Mouse (Mus musculus): ENCODE measurements at regions not wholly inside any gene's neighbourhood (a gene's known extent, or its start where the extent isn't known, plus 50 kb on each side); places are given as distances from the start of the nearest gene placed in this dataset.

GRCm38 (mm10) chr4:45713046-45713706, 85.6 kb upstream of the Aldh1b1 start:
- no peak for DNase-seq (ENCODE audit: low spot score in 2 of 2)

DNA sequence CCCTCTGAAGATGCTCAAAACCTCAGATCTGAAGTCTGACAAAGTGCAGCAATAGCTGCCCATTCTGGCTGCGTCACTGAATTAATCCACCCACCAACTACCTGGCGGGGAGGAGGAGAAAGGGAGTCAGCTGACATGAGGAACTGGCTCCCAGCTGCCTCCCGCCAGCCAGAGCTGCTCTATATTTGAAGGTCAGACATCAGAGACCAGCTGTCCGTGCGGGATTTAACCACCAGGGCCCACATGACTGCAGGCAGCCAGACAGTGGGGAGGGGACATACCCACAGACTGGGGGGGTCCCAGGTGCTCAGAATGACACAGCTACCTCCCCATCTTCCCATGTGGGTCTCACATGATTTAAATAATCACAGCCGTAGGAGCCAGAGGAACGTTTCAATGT, 94.8 kb upstream of the Aldh1b1 start:
- no peak for DNase-seq (ENCODE audit: low spot score in 2 of 2)

DNA sequence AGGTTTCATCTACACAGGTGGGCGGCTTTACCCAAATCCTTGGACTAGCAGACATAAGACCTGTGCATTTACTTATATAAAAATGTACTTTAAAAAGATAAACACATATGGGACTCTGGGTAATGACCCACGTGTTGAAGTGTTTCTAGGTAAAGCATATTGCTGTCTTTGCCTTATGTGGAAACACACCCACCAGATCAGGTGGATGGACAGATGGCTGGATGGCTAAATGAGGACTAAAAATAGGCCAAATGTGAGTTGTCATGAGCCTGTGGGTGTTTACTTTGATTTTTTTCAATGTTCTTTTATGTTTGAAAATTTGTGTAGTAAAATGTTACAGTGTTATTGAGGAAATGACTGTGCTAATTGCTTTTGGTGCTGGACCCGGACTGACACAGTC, 99.2 kb upstream of the Aldh1b1 start:
- no peak for DNase-seq (ENCODE audit: low spot score in 2 of 2)

DNA sequence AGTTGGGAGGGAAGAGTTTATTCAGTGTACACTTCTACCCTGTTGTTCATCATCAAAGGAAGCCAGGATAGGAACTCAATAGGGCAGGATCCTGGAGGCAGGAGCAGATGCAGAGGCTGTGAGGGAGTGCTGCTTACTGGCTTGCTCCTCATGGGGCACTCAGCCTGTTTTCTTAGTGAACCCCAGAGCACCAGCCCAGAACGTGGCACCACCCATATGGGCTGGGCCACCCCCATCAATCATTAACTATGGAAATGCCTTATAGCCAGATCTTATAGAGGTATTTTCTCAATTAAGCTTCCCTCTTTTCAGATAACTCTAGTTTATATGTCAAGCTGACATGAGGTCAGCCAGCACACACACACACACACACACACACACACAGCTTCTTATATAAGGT, 103.6 kb upstream of the Aldh1b1 start:
- DNase-seq (ENCODE audit: low spot score in 2 of 2): no peak

DNA sequence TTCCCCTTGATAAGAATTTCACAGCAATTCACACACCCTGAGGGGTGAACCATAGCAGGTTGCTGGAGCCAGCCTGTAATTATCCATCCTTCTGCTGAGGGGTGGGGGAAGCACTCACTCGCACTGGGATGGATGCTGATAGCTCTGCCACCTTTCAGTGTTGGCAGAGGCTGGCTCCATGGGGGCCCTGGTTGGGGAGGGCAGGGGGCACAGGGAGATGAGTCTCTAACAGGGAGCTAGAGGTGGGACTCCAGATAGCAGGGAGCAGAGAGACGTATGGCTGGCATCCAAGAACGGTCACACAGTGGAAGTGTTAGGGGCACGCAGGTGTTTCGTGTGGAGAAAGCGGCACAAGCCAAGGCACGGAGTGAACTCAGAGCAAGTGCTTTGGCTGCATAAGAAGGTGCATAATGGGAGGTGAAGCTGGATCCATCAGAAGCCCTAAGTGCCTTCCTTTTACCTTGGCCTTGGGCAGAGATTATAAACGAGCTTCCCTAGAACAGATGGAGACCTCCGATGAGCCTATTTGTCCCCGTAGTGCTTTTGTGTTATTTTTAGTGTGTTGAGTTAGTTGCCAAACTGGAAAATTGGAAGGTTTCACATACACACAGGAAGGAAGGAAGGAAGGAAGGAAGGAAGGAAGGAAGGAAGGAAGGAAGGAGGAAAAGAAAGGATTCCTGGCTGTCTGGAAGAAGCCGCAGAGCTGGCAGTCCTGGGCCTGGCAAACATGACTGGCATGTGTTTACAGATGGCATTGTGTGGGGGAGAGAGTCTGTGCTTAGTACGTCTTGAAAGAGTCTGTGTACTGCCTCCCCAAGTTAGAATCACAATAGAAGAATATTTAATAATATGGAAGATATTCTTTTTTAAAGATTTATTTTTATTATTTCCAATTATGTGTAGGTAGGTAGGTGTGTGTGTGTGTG, 108.6 kb upstream of the Aldh1b1 start:
- no peak for DNase-seq (ENCODE audit: low spot score in 2 of 2)

DNA sequence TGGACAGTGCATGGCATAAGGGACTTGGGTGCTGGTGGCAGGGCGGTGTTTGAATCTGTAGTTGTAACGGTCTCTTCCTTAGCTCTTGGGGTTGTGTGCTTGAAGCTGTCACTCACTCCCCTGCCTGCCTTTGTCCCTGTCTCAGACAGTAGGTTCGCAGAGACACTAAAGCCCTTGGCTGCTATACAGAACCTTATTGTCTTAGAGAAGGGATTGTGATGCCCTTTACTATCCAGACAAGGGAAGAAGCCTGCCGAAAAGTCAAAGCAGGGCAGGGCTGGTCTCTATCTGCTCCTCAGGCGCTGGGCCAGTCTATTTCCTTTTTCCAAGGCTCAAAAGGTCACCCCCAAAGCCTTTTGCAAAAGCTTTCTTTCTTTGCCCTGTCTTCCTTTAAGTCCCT, 109.2 kb upstream of the Aldh1b1 start:
- no peak for DNase-seq (ENCODE audit: low spot score in 2 of 2)

GRCm38 (mm10) chr4:45688233-45688632, 110.6 kb upstream of the Aldh1b1 start:
- DNase-seq (ENCODE audit: low spot score in 2 of 2): no peak

- no peak for DNase-seq (ENCODE audit: low spot score in 2 of 2)
These were observed 113.8 kb upstream of the Aldh1b1 start for GRCm38 (mm10) chr4:45685031-45685430.

- no peak for DNase-seq (ENCODE audit: low spot score in 2 of 2)
These were observed 115.6 kb upstream of the Aldh1b1 start for GRCm38 (mm10) chr4:45683205-45683604.

DNA sequence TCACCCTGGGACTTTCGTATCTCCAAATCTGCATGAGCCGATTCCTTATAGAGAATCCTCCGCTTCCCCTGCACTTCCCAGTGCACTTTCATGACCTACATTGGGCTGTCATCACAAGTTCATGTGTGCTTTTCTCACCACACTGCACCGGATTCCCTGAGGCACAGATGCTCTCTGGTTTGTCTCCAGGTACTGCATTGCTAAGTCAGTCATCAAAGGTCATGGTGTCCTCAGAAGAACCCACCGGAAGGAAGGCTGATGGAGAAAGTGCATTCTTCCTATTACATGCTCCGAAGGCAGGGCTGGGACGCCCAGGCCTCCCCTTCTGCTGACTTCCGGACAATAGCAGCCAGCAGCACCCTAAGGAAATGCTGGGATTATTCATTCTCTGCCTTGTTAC, 116.1 kb upstream of the Aldh1b1 start:
- DNase-seq (ENCODE audit: low spot score in 2 of 2): no peak

DNA sequence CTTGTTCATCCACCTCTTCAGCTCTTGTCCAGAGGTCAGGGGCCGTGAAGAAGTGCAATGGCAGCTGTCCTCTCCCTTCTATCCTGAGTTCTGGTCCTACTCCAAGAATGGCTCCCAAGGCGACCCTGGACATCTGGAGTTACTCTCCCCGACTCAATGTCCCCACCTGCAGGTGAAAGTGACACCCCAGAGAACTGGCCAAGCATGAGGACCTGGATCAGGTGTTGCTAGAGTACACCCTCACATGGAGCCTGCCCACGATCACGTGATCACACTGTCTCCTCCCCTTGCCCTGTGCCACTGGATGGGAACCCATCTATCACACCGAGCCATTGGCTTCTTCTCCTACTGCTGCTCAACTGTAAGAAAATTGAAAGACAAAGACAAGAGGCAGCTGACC, 122.7 kb upstream of the Aldh1b1 start:
- no peak for DNase-seq (ENCODE audit: low spot score in 2 of 2)

DNA sequence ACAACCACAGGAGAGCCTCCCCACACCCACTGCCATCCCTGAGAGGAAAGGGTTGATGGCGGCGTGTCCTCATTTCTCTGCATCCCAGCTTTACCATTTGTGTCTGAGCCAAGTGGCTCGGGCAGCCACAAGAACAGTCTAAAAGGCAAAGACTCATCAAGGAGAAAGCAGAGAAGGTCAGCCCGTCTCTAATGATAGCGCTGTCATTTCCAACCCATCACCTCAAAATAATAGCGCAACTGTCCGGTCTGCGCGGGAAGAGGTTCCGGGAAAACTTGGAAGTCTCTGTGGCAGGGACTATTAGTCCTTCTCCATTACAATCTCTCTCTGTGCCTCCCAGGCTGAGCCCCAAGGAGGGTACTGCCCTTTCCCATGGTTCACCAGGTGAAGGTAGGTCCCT, 124.5 kb upstream of the Aldh1b1 start:
- no peak for DNase-seq (ENCODE audit: low spot score in 2 of 2)

- no peak for DNase-seq (ENCODE audit: low spot score in 2 of 2)
These were observed 125.6 kb upstream of the Aldh1b1 start for GRCm38 (mm10) chr4:45673081-45673819.

- DNase-seq (ENCODE audit: low spot score in 2 of 2): no peak
These were observed 126.4 kb upstream of the Aldh1b1 start for GRCm38 (mm10) chr4:45672262-45673076.

DNA sequence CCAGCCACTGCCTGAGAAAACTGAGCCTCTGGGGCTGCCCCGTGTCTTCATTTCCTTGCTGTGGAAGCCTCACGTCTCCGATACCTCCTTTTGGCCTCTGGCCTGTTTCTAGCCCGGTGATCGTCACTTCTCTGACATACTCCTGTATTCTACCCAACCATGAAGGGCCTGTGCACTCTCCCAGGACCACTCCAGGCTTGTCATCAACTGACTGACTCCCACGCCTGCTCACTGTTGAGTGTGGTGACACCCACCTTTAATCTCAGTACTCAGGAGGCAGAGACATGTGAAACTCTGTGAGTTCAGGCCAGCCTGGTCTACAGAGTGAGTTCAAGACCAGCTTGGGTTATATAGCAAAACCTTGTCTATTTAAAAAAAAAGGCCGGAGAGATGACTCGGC, 132.1 kb upstream of the Shb start:
- no peak for DNase-seq (ENCODE audit: low spot score in 2 of 2)

DNA sequence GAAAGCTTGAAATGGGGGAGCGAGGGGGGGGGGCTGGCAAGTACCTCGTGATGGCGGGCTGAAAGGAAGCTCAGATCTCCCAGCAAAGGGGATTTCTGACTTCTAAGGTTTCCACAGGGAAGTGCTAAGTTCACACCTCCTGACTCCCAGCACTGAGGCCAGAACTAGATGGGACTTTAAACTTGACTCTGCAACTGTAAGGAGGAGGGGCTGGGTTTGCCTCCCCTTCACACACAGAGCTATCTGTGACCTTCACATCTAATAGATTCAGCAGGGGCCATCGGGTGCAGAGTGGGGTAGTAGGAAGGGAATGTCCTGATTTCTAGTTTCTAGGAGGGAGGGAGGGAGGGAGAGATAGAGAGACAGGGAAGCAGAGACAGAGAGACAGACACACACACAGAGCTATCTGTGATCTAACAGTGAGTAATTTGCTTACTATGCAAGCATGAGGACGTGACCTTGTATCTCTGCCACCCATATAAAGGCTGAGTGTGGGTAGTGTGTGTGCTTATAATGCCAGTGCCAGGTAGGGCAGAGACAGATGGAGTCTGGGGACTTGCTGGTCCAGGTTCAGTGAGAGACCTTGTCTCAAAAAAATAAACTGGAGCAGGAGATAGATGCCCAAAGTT, 125.2 kb upstream of the Shb start:
- DNase-seq (ENCODE audit: low spot score in 2 of 2): no peak

DNA sequence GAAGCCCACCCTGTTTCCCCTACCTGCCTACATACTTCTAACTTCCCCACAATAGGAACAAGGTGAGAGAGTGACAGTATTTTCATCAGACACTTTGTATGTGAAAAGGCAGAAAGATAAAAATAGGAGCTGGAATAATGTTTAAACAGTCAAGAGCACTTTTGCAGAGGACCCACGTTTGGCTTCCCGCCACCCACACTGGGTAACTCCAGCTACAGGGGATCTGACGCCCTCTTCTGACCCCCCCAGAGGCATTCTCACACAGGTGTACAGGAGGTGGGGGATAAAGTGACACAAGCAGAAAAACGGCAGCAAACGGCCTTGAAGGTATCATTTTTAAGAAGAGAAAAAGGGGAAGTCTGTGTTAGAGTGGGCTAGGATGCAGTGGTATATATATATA, 123.5 kb upstream of the Shb start:
- DNase-seq (ENCODE audit: low spot score in 2 of 2): no peak

- no peak for DNase-seq (ENCODE audit: low spot score in 2 of 2)
These were observed 122.5 kb upstream of the Shb start for GRCm38 (mm10) chr4:45654804-45655155.

DNA sequence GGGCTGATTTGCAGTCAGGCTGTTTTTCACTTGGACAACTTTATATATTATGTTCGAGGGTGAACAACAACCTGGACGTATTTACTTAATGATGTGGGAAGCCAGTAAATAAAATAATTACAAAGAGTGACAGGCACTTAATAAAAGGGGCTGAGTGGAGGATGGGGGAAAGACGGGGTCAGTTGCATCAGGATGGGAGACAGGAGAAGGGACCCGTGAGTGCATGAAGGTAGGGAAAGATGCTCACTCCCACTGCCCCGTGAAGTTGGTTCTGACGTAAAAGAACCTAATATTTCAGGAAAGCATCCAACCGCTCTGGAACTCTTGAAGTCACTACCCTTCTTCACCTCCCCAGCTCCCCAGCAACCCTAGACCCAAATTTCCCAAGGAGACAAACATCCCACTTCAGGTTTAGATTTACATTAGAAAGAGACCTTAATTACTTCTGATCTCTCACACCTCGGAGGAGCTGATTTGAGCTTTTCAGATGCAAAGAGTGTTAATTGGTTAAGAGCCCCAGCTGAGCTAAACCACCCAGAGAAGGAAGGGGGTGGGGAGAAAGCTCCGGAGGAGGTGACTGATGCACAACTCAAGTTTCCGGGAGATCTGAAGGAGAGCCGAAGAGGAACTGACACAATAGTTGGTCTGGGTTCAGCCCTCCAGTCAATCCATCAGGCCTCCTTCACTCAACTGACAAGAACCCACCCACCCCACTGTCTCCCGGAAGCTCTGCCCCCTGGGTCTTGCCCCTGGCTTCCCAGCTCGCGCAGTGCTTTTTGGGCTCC, 121.9 kb upstream of the Shb start:
- DNase-seq (ENCODE audit: low spot score in 2 of 2): peak in 1 of 2 experiments; percentile 14

GRCm38 (mm10) chr4:45648884-45649577, 116.8 kb upstream of the Shb start:
- DNase-seq (ENCODE audit: low spot score in 2 of 2): no peak
